Mouse (Mus musculus): ENCODE data around the gene Tspan5.

Tspan5 gene

DNA sequence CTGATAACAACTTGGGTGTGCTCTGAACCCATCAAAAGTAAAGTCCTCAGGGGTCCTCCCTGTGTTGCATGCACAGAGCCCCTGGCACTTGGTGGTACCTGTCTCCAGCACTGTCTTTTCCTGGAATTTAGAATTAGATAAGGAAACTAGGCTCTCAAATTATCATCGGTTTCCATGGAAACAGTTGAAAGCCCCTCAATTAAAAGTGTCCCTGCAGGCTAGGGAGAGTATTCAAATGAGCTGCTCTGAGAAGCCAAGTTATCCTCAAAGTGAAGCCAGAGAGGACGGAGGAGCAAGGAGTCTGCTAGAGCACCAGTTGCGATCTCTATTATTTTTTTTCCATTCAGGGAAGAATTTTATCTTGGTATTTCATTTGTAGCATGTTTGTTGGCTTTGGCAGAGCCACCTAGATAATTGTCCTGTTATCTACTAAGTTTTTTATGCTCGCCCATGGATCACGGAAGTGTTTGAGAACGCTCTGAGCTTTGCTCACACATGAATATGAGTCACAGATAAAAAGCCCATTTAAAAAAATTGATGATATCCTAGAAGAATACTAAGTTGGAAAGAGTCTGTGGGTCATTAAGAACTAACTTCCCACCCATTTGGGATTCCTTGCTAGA, 139.8 kb downstream of the Tspan5 start:
- DNase-seq = no peak

DNA sequence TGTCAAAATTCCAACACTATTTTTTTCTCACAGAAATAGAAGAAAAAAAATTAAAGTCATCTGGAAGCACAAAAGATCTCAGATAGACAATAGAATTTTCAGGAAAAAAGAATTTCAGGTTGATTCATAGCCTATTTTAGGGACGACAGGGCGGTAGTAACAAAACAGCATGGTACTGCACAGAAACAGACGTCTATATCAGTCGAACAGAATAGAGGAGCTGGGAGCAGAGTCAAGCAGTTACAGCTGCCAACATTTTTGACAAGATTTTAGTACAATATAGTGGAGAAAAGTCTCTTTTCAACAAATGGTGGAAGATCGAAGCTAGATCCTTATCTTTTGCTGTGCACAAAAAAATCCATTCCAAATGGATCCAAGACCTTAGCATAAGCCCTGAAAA, 144.1 kb downstream of the Tspan5 start:
- DNase-seq = no peak

DNA sequence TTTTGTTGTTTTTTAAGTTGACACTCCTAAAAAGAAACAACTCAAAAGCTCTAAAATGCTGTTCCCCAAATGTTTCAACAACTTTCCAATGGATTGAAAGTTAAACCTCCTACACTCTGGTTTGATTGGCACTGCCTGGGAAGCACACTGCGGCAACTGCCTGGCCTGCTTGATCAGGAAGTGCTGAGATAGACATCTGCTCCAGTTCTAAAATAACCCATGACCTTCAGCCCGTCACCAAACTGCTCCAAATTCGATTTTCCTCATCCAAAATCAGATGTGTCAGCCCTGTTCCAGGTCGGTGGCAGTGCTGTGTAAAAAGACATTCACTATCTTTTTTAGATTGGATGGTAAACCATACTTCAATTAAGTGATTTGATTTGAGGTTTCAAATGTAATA, 147.2 kb downstream of the Tspan5 start:
- no peak for DNase-seq

GRCm38 (mm10) chr3:138889769-138890295, 147.8 kb downstream of the Tspan5 start:
- DNase-seq = no peak

- DNase-seq = no peak
Measured at GRCm38 (mm10) chr3:138893520-138893919, 151.5 kb downstream of the Tspan5 start.

GRCm38 (mm10) chr3:138897500-138897899, 155.5 kb downstream of the Tspan5 start:
- no peak for DNase-seq

- DNase-seq = no peak
Measured at GRCm38 (mm10) chr3:138898055-138898454, 156.1 kb downstream of the Tspan5 start.

GRCm38 (mm10) chr3:138900571-138901141, 158.7 kb downstream of the Tspan5 start:
- DNase-seq = no peak

GRCm38 (mm10) chr3:138905678-138906077, 163.7 kb downstream of the Tspan5 start:
- DNase-seq = no peak

DNA sequence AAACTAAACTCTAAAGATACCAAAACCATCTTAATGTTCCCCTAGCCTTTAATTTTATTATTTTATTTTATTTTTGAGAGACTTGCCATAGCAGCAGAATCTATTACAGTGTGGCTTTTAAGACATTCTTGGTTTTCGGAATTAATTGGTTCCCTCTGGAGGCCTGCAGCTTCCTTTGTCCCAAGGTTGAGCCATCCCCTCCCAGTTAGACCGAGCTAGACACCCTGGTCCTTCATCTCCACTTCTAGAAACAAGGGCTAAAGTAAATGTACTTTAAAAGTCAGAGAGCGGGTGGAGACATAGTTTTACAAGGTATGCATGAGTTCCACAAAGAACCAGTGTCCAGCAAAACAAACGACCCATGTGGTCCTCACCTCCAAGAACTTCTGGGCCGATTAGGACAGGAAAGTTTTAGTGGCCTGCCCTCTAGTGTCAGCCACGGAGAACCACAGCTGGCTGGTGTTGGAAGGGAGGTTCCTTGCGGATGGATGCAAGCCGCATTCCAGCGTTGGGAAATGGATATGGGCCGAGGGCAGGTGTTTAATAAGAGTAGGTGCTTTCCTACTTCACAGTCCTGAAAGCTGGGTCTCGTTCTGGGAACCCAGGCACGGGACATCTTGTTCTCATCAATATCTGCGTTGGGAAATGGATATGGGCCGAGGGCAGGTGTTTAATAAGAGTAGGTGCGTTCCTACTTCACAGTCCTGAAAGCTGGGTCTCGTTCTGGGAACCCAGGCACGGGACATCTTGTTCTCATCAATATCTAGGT, 164.3 kb downstream of the Tspan5 start:
- DNase-seq = peak in 1 of 2 experiments; percentile 31

DNA sequence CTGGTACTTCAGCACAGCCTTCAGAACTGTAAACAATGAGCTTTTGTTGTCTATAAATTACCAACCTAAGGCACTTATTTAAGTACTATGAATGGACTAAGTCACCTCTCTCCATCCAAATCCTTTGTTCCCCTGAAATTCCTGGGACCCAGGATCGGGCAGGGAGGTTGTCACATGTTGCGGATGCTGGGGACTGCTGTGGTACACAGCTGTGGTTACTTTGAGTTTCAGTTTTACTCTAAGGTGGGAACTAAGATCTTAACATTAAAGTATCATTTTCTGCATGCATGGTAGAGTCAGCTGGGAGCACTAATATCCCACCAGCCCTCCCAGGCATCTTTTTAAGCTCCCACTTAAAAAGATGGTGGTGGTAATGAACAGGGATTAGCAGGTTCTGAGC, 167.3 kb downstream of the Tspan5 start:
- DNase-seq = no peak

GRCm38 (mm10) chr3:138912504-138912903, 170.5 kb downstream of the Tspan5 start:
- no peak for DNase-seq

DNA sequence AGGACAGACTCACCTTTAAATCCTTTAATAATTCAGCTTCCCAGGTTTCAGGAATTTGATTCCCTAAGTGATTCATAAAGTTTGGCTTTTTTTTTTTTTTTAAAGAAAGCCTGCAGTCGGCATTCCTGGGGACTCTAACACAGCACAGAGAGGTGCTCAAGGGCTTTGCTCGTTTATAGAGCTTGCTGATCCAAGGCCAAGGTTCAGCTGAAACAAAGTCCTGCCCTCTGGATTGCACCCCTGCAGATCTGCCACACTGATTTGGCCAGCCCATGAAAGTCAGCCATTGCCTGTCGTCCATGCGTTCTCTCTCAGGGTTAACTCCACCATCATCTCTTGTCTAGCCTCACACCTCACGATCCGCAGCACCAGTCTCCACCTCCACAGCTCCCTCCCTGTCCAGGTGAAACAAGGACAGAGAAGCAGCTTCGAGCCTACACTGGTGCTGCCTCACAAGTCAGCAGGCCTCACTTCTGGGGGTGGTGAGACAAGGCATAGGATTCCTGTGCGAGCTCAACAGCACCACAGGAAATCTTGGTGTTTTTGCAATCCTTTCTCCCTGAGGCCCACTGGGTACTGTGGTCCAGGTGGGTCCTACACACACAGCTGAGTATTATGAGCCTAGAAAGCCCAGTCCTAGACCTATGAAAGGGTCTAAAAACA, 172.8 kb downstream of the Tspan5 start:
- no peak for DNase-seq

DNA sequence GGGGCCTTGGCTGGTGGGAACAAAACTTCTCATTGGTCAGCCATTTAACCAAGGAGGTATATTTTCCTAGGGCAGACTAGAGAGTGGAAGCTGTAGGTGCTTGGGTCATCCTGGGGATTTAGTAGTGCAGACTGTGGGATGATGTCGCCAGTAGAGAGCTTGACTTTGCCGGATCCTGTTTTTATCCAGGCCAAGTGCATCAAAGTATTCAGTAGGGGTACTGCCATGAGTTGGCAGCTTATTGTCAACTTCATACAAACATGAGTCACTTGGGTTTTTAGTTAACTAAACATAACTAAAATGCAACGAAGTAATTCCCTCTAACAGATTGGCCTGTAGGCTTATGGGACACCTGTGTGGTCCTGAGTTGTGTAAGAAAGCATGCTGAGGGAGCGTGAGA, 174.6 kb downstream of the Tspan5 start:
- DNase-seq = no peak

GRCm38 (mm10) chr3:138917016-138917415, 175.0 kb downstream of the Tspan5 start:
- no peak for DNase-seq

DNA sequence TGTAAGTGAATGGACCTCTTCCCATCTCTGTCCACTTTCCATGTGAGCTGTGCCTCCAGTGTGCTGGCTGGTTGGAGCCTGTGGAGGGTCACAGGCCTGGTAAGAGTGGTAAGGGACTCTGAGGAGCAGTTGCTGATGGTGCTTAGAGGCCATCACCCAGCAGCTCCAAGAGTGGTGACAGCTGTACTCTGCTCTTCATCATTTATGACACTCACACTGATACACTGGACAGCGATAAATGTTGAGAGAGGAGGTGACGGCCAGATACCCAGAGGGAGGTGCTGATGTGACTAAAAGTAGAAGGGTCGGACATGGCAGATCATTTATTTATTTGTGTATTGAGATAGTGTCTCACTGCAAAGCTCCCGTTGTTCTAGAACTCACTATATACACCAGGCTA, 176.2 kb downstream of the Tspan5 start:
- DNase-seq = no peak

DNA sequence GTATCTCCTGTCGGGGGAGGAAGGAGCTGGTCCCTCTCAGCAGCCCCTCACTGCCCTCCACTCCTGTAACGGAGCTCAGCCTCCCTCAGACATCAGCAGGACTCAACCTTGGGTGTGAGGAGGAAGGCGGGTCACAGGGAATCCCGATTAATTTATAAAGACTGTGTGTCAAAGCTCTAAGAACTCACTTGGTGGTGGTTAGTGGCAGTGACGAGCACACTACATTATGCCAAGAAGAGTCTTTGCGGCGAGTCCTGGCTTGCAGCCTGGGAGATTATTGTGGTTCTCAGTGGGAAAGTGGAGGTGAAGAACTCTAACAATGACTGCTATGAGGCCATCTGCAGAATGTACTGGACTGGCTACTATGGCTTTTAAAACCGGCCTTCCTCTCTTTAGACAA, 184.2 kb downstream of the Tspan5 start:
- DNase-seq = no peak

GRCm38 (mm10) chr3:138927437-138927836, 185.4 kb downstream of the Tspan5 start:
- no peak for DNase-seq

DNA sequence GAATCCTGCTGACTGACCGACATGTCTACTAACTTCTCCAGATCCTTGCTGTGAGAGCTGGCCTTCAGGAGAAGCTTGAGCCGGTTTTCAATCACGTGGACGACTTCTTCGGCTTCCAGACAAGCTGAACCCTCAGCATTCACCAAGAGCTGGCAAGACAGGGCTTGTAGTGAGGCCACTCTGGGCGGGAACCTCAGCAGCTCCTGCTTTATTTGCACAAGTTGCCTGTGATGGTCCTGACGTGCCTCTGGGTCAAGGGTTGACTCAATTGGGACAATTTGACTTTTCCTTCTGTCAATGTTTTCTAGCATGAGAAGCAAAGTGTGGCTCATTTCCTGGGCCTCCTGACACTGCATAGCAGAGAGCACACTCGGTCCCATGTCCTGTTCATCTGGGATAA, 194.8 kb downstream of the Tspan5 start:
- DNase-seq = no peak

GRCm38 (mm10) chr3:138937241-138937640, 195.2 kb downstream of the Tspan5 start:
- DNase-seq = no peak

DNA sequence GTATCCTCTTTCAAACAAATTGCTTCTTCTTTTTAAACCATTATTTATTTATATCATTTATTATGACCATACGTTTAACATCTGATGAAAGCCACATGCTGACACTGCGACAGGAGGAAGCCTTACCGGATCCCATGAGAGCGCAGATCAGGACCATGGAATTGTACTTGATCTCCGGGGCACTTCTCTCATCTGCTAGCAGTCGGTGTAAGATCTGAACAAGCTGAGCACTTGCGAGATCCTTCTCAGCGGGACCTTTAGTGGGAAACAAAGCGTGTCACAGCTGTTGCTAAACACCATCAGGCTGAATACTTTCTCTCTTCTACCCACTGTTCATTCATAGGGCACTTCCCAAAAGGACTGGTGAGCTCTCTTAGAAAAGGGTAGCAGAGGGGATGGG, 199.6 kb downstream of the Tspan5 start:
- DNase-seq = no peak

DNA sequence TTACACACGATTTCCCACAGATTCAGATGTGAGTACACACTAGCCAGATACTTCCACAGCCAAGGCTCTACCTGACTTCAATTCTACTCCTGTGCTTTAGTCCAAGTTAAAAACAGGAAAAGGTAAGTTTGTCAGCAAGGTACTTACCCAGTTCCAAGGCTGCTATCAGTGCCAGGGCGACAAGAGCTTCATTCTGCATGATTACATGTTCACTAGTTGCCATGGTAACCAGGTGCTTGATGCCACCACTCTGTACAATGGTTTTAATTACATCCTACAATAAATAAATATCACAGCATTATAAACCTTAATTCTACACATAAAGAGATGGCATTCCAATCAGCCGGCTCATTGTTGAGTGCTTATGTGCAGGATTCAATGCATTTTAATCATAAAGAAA, 203.5 kb downstream of the Tspan5 start:
- no peak for DNase-seq

- no peak for DNase-seq
Measured at GRCm38 (mm10) chr3:138949081-138949480, 207.1 kb downstream of the Tspan5 start.

GRCm38 (mm10) chr3:138955220-138955619, 213.2 kb downstream of the Tspan5 start:
- DNase-seq = no peak

Measured in thymus, adult 18-20 months (tissue).